Mouse (Mus musculus): Measurements from ENCODE around the gene Sertad4. TPM values are rescaled to one million over a fixed set of nuclear protein-coding genes. Genes with fewer than 3 reads are reported as not detected.

Gene Sertad4
- total RNA-seq, 2 experiments from 2014 or later = 1.9 to 2.7 TPM

- no peak for DNase-seq
These were observed 8.9 kb upstream of the Sertad4 start for GRCm38 (mm10) chr1:192864440-192864839.

DNA sequence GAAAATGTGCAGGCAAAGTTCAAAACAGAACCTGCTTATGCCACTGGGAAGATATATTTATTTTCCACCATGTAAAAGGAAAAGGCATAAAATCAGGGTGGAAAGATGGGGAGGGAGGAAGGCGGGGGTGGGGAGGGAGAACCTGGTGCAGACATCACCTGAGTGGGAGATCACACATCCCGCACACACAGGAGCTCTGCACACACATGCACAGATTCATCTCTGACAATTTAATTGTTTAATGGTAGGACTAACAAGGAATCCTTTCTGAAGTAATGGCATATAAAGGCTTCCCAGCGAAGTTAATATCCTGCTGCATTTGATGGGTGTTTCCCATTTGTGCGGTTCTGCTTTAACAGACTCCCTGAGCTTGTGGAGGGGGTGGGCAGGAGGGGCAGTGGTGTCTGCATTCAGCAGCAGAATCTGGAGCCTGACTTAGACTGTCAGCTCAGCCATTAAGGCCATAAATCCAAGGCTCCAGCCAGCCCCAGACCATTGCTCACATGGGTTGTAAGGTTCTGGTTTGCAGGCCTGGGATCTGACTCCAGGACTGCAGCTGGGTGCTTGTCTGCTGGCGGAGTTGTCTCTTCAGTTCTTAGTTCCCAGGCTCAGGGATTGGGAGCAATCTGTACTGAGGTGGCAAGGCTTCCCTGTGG is 5.9 kb upstream of the Sertad4 start:
- no peak for TF ChIP-seq CTCF (IDR thresholded peaks at IDR 0.05)
- intact Hi-C loops (cut with DNase I) = no loop called here
- DNase-seq = no peak
- H3K4me3 ChIP-seq = no peak overlapping the region
- no peak overlapping the region for H3K27ac ChIP-seq

More at GRCm38 (mm10) chr1:192864440-192864839, 8.9 kb upstream of the Sertad4 start:
- Histone ChIP-seq H3K27ac (no peak overlapping the region), H3K4me3 (no peak overlapping the region)
- intact Hi-C loops (cut with DNase I) = no loop called here
- no peak for TF ChIP-seq CTCF (IDR thresholded peaks at IDR 0.05)

DNA sequence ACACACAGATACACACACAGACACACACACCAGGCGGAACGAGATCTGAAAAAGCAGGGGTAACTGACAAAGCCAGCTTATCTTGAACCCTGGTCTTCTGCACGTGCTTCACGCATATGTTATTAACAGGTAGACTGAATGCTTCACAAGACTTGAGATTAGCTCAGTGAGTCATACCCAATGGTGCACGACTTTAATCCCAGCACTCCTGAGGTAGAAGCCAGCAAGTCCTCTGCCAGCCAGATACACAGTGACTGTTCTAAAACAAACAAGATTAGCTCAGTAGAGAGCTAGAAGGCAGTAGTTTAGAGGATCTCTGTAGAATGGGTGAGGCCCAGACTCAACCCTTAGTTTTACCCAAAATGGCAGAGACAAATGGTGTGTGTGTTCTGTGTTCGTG is 4.7 kb upstream of the Sertad4 start:
- TF ChIP-seq CTCF (IDR thresholded peaks at IDR 0.05) = no peak
- intact Hi-C loops (cut with DNase I) = no loop called here
- H3K27ac ChIP-seq = no peak overlapping the region
- no peak for DNase-seq
- H3K4me3 ChIP-seq = no peak overlapping the region

- intact Hi-C loops (cut with DNase I) = loop anchor here (5.0 kb wide), 1 partner anchor 70 kb away; no protein-coding TSS in a partner anchor
- Histone ChIP-seq H3K4me3 (no peak overlapping the region), H3K27ac (no peak overlapping the region)
- no peak for DNase-seq
- TF ChIP-seq CTCF (IDR thresholded peaks at IDR 0.05) = no peak
These were observed 2.0 kb upstream of the Sertad4 start for GRCm38 (mm10) chr1:192857582-192857981.

DNA sequence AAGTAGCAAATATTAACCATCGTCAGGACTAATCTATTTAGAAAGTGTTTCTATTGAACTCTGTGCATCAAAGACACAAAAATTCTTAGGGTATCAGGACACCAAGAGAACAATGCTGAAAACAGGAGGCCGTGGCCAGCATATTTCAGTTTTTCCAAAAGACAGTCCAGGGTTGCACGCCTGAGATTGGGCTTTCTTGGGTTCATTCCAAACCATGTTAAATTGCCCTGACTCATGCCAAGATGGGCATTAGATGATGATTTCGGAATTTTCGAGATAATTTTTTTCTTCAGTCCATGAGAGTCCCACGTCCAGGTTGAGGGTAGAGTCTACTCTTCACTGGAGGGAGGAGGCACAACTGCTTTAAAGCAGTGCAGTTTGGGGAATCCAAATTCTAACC is 1.4 kb upstream of the Sertad4 start:
- no peak for DNase-seq
- Histone ChIP-seq H3K27ac (no peak overlapping the region), H3K4me3 (no peak overlapping the region)
- intact Hi-C loops (cut with DNase I) = loop anchor here (5.0 kb wide), 1 partner anchor 70 kb away; no protein-coding TSS in a partner anchor
- TF ChIP-seq CTCF (IDR thresholded peaks at IDR 0.05) = no peak

DNA sequence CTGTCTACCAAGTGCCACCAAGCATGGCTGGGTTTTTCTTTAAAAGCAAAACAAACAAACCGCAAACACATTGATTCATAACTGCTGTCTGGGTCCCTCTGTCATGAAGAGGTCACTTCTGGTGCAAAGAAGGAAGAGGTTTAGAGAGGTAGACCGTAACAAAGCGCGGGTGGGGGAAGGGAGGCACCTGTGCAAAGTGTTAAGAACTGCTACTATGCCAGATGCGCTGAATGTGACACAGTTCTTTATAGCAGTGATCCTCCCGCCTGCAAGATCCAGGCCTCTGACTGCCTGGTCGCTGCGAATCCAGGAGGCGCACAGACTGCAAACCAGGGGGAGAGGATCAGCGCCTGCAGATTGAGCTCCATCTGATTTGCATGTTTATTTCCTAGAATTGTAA is 855 bp upstream of the Sertad4 start:
- peak; percentile 24 for DNase-seq
- H3K4me3 ChIP-seq = peak overlapping the region; percentile 89; the same call in 1 of the 2 replicates
- no peak overlapping the region; the same call in 1 of the 2 replicates for H3K27ac ChIP-seq
- TF ChIP-seq CTCF (IDR thresholded peaks at IDR 0.05) = no peak
- intact Hi-C loops (cut with DNase I) = loop anchor here (5.0 kb wide), 1 partner anchor 69 kb away; no protein-coding TSS in a partner anchor

DNA sequence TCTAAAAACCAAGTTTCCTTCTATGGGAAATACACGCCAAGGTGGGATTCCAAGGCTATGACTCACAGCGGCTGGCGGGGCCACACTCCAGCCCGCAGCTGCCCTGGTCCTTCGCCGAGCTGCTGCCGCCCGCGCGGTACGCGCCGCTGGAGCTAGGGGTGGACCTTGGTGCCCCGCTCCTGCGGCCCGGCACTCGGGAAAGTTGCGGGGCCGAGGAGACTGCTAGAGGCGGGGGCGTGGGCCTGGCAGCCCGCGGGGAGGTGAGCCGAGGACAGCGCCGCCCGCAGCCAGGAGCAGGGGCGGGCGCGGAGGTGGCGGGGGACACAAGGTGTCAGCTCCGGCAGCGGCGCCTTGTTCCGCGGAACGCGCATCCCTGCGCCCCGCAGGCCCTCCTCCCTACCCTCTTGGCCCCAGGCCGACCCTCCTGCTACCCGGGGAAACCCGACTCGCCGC is 711 bp downstream of the Sertad4 start:
- Histone ChIP-seq H3K27ac (peak overlapping the region; percentile 86), H3K4me3 (peak overlapping the region; percentile 89)
- intact Hi-C loops (cut with DNase I) = loop anchor here (5.0 kb wide), 2 partner anchors 48 to 68 kb away; no protein-coding TSS in a partner anchor
- DNase-seq = peak; percentile 78
- peak; percentile 12; the same call in 1 of the 2 replicates for TF ChIP-seq CTCF (IDR thresholded peaks at IDR 0.05)

DNA sequence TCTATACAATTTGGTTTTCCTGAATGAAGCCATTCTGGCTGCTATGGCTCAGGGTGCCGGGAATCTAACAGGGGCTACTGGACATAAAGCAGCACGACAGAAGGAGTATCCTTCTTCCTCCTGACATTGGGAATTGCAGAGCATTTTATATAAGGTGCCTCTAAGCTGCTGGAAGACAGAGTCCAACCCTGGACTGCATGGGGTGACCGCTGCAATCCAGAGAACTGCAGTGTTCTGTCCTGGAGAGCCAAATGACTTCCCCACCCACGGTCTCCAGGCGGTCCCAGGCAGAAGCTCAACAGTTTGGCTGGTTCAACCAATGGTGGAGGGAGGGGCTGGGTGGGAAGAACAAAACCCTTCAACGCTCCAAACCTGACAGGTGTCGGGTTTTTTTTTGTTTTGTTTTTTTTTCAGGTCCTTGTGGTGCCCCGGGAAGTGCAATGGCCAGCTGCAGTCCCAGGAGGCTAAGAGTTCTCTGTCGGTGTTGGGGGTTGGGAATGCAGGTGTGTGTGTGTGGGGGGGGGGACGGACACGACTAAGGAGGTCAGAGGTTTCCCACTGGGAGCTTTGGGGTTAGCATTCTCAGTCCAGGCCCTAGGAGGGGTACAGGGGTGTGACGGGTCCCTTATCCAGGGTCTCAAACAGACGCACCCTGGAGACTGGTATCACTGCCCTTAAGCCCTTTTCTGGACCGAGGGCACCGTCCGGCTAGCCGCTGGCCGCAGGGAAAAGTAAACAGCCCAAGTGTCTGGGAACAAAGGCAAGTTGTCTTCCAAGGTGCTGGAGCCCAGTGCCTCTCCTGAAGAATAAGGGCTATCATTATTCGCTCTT is 1.4 kb downstream of the Sertad4 start:
- intact Hi-C loops (cut with DNase I) = loop anchor here (5.0 kb wide), 1 partner anchor 47 kb away; no protein-coding TSS in a partner anchor
- peak overlapping the region; percentile 86 for H3K27ac ChIP-seq
- H3K4me3 ChIP-seq = peak overlapping the region; percentile 89
- DNase-seq = peak; percentile 39
- no peak for TF ChIP-seq CTCF (IDR thresholded peaks at IDR 0.05)

- H3K4me3 ChIP-seq = peak overlapping the region; percentile 89
- no peak for DNase-seq
- no peak for TF ChIP-seq CTCF (IDR thresholded peaks at IDR 0.05)
- intact Hi-C loops (cut with DNase I) = loop anchor here (5.0 kb wide), 1 partner anchor 46 kb away; no protein-coding TSS in a partner anchor
- H3K27ac ChIP-seq = peak overlapping the region; percentile 86
These were observed 2.1 kb downstream of the Sertad4 start for GRCm38 (mm10) chr1:192853429-192853828.

DNA sequence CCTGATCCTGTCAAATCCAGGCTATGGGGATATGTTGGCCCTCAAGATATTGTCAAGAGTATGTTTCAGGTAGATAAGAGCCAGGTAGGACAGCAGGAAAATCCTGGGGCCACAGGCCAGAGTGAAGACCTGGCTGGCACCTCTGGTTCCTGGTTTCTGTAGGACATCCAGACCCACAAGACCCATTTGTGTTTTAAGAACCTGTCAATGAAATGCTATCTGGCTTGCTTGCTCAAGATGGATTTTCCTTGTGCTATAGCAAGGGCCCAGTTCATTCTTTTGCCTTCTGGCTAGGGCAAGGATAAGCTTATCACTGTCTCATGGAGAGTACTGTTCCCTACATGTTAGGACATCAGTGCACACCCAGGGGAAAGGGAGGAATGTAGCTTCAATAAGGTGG is 3.5 kb downstream of the Sertad4 start:
- Histone ChIP-seq H3K4me3 (peak overlapping the region; percentile 26), H3K27ac (peak overlapping the region; percentile 66)
- DNase-seq = no peak
- intact Hi-C loops (cut with DNase I) = loop anchor here (5.0 kb wide), 1 partner anchor 45 kb away; no protein-coding TSS in a partner anchor
- no peak for TF ChIP-seq CTCF (IDR thresholded peaks at IDR 0.05)

- peak overlapping the region; percentile 66 for H3K27ac ChIP-seq
- TF ChIP-seq CTCF (IDR thresholded peaks at IDR 0.05) = no peak
- peak; percentile 66 for DNase-seq
- peak overlapping the region; percentile 26 for H3K4me3 ChIP-seq
- intact Hi-C loops (cut with DNase I) = loop anchor here (5.0 kb wide), 1 partner anchor 44 kb away; no protein-coding TSS in a partner anchor
These were observed 3.9 kb downstream of the Sertad4 start for GRCm38 (mm10) chr1:192851640-192852039.

GRCm38 (mm10) chr1:192851126-192851525 is 4.4 kb downstream of the Sertad4 start:
- H3K4me3 ChIP-seq = peak overlapping the region; percentile 26
- TF ChIP-seq CTCF (IDR thresholded peaks at IDR 0.05) = no peak
- DNase-seq = no peak
- H3K27ac ChIP-seq = peak overlapping the region; percentile 66
- intact Hi-C loops (cut with DNase I) = loop anchor here (5.0 kb wide), 1 partner anchor 44 kb away; no protein-coding TSS in a partner anchor

Measured in gastrocnemius, adult 2 months (tissue).